Mouse (Mus musculus) ES-E14 (cell line): ENCODE results near the gene Klk9. TPM values are rescaled to one million over a fixed set of nuclear protein-coding genes. Genes with fewer than 3 reads are reported as not detected.
A peak's percentile ranks its signal among the peaks of the same experiment; 100 is the strongest.

Source experiments
- DNase-seq: peaks from one replicate; pipeline ENCODE4 v3.0.0-alpha.2; 2013; ENCODE audit warnings: low read depth, low spot score
- H3K27ac ChIP-seq: 2 replicates; pipeline ENCODE4 v1.5.1; 2012; ENCODE audit warnings: low read depth, mild to moderate bottlenecking, low read length, moderate library complexity, mixed read lengths; ENCODE audit not compliant: poor library complexity, insufficient read depth, severe bottlenecking
- H3K36me3 ChIP-seq: 2 replicates; pipeline ENCODE4 v1.6.1; 2012; ENCODE audit warnings: mild to moderate bottlenecking, low read length, moderate library complexity, mixed read lengths; ENCODE audit not compliant: control insufficient read depth, poor library complexity, insufficient read depth, severe bottlenecking
- H3K4me1 ChIP-seq, 2 experiments: fragments of 150-350 bp in 1 of 2; sonication (generic) in 1 of 2; 2 replicates each; pipeline ENCODE4 v1.6.1; 2012; ENCODE audit warnings: low read length in 2 of 2, mild to moderate bottlenecking in 1 of 2, mixed read lengths in 1 of 2; ENCODE audit not compliant: control insufficient read depth in 2 of 2, insufficient read depth in 2 of 2, poor library complexity in 1 of 2
- H3K4me3 ChIP-seq, 2 experiments: fragments of 150-350 bp in 1 of 2; sonication (generic) in 1 of 2; 2 replicates each; pipeline ENCODE4 v1.5.1; 2012; ENCODE audit warnings: low read length in 2 of 2, low read depth in 1 of 2, mild to moderate bottlenecking in 1 of 2, mixed read lengths in 1 of 2; ENCODE audit not compliant: insufficient read depth in 1 of 2, poor library complexity in 1 of 2, severe bottlenecking in 1 of 2
- H3K9ac ChIP-seq: 2 replicates; pipeline ENCODE4 v1.6.1; 2012; ENCODE audit warnings: low read depth, mild to moderate bottlenecking, low read length, mixed read lengths; ENCODE audit not compliant: poor library complexity, insufficient read depth, severe bottlenecking
- H3K9me3 ChIP-seq: fragments of 150-350 bp; sonication (generic); 2 replicates; pipeline ENCODE4 v1.6.1; 2012; ENCODE audit warnings: low read depth, mild to moderate bottlenecking, low read length; ENCODE audit not compliant: control insufficient read depth, insufficient read depth
- CHD2 ChIP-seq: IDR thresholded peaks from 2 replicates; pipeline ENCODE4 v1.6.1; 2014; ENCODE audit warnings: mild to moderate bottlenecking, low read depth, low read length, inconsistent platforms
- HCFC1 ChIP-seq: IDR thresholded peaks from 2 replicates; pipeline ENCODE4 v1.6.1; 2012; ENCODE audit warnings: low read length, inconsistent platforms, borderline replicate concordance; ENCODE audit not compliant: insufficient read depth
- MAFK ChIP-seq: IDR thresholded peaks from 2 replicates; pipeline ENCODE4 v1.6.1; 2014; ENCODE audit warnings: mild to moderate bottlenecking, low read depth, low read length, inconsistent platforms; ENCODE audit not compliant: insufficient read depth
- ZC3H11A ChIP-seq: IDR thresholded peaks from 2 replicates; pipeline ENCODE4 v1.6.1; 2012; ENCODE audit warnings: low read depth, mild to moderate bottlenecking, inconsistent platforms, low read length, borderline replicate concordance
- ZNF384 ChIP-seq: IDR thresholded peaks from 2 replicates; pipeline ENCODE4 v1.6.1; 2012; ENCODE audit warnings: low read depth, low read length, inconsistent platforms
- in situ Hi-C, 2 experiments: fragments of 600-800 bp; cut with MboI; formaldehyde crosslinking; loops; one replicate each; pipeline ENCODE4 v1.15.1; 2025; ENCODE audit warnings: low sequenced_read_pairs in 2 of 2, inconsistent platforms in 1 of 2; ENCODE audit not compliant: unreplicated experiment in 2 of 2
- total RNA-seq: library from RNA; depleted of rRNA; stranded (reverse); fragments of 300-350 nt; gene quantifications from 2 replicates; pipeline ENCODE4 v1.2.3, GENCODE M21; 2012

The Klk9 gene
- total RNA-seq, 1 experiment: 0.13 TPM

DNA sequence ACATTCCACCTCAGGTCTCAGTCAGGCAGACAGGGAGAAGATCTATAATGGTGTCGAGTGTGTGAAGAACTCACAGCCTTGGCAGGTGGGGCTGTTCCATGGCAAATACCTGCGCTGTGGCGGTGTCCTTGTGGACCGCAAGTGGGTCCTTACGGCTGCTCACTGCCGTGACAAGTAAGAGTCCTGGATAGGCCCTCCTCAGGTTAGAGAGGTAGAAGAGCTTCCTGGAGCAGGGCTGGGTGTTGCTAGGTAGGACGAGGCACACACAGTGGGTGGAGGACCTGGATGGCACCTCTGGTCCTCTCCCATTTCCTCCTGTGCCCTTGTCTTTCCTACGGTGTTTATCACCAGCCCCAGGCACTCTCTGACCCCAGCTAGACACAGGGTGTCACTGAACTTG lies 22.1 kb upstream of the Klk9 start:
- Histone ChIP-seq H3K4me1 (peaks cover 0 to 5% of the 10 kb centered on the region in 2 experiments; a peak in 2 of 4 replicates), H3K27ac (no peak overlapping the region), H3K36me3 (no peaks in the 10 kb centered on the region), H3K4me3 (no peak overlapping the region), H3K9ac (no peak overlapping the region), H3K9me3 (no peaks in the 10 kb centered on the region)
- TF ChIP-seq MAFK: no peak
- no peak for TF ChIP-seq HCFC1
- no peak for TF ChIP-seq ZNF384
- no peak for TF ChIP-seq ZC3H11A
- in situ Hi-C loops: no loop called here
- DNase-seq: no peak

DNA sequence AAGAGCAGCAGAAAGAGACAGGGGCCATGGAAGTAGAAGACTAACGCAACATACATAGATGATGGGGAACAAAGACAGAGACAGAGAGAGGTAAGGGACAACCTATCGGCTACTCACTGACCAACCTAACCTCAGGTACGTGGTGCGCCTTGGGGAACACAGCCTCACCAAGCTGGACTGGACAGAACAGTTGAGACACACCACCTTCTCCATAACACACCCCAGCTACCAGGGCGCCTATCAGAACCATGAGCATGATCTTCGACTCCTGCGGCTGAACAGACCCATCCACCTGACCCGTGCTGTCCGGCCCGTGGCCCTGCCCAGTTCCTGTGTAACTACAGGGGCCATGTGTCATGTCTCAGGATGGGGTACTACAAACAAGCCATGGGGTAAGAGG lies 21.0 kb upstream of the Klk9 start:
- Histone ChIP-seq H3K27ac (no peak overlapping the region), H3K9ac (no peak overlapping the region), H3K4me3 (no peak overlapping the region), H3K4me1 (peaks cover 0 to 14% of the 10 kb centered on the region in 2 experiments; a peak in 3 of 4 replicates), H3K9me3 (no peaks in the 10 kb centered on the region), H3K36me3 (no peaks in the 10 kb centered on the region)
- no peak for DNase-seq
- in situ Hi-C loops: no loop called here
- no peak for TF ChIP-seq ZNF384
- no peak for TF ChIP-seq MAFK
- no peak for TF ChIP-seq HCFC1
- no peak for TF ChIP-seq ZC3H11A
- TF ChIP-seq CHD2: no peak

DNA sequence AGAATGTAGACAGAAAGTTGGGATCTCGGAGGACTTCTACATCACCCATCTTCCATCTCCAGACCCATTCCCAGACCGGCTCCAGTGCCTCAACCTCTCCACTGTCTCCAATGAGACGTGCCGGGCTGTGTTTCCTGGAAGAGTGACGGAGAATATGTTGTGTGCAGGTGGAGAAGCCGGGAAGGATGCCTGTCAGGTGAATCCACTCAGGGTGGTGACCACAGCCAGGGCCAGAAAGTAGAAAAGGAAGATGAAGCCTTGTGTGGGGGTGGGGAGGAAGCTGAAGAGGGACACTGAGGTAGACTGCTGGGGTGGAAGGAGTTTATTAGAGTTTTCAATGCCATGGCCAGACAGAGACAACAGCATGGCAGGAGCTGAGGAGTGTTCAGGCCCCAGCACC lies 19.8 kb upstream of the Klk9 start:
- no peak for DNase-seq
- Histone ChIP-seq H3K9ac (no peak overlapping the region), H3K9me3 (no peaks in the 10 kb centered on the region), H3K4me1 (peaks cover 0 to 22% of the 10 kb centered on the region in 2 experiments; a peak in 3 of 4 replicates), H3K4me3 (no peak overlapping the region), H3K36me3 (no peaks in the 10 kb centered on the region), H3K27ac (no peak overlapping the region)
- in situ Hi-C loops: no loop called here
- TF ChIP-seq ZC3H11A (no peak), HCFC1 (no peak), MAFK (no peak), ZNF384 (no peak), CHD2 (no peak)

DNA sequence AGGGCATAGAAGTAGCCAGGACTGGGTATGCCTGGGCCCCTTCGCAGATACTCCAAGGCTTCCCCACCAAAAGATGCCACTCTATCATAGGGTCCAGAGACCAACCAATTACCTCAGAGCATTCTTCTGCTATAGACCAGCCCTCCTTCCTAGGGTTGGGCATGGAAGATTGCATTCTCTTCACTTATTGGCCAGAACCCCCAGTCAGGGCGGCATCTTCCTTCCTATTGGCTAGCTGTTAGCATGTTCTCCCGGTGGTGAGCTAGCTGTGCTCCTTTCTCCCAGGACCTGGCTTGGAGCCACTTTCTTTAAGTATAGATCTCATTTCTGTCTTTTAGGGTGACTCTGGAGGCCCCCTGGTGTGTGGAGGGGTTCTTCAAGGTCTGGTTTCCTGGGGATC lies 18.8 kb upstream of the Klk9 start:
- no peak for DNase-seq
- TF ChIP-seq CHD2 (no peak), ZNF384 (no peak), MAFK (no peak), ZC3H11A (no peak), HCFC1 (no peak)
- H3K9me3 ChIP-seq: no peaks in the 10 kb centered on the region
- no peak overlapping the region for H3K9ac ChIP-seq
- in situ Hi-C loops: no loop called here
- peaks cover 0 to 22% of the 10 kb centered on the region in 2 experiments; a peak in 3 of 4 replicates for H3K4me1 ChIP-seq
- no peak overlapping the region for H3K4me3 ChIP-seq
- H3K36me3 ChIP-seq: no peaks in the 10 kb centered on the region
- H3K27ac ChIP-seq: no peak overlapping the region

DNA sequence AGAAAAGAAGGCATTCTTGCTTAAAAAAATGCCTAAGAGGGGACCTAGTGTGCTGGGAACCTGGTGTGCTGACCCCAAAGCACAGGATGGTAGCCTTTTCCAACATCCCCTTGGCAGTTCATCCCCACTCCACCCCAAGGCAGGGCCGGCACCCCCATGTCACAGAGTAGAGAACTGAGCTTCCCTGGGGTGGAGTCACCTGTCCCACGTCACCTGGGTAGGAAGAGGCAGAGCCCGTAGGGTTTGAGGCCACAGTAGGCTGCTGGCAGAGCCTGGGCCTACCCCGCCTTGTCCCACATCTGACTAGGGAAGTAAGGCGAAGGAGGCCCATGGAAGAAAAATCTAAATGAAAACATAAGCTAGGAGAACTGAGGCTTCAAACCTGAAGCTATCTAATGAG lies 17.3 kb upstream of the Klk9 start, which contains the start of gene Klk11:
TSS of gene Klk11 (plus strand) at position 241 of the 400 bp plus-strand sequence.
- no peaks in the 10 kb centered on the region for H3K36me3 ChIP-seq
- H3K4me1 ChIP-seq: peaks cover 0 to 20% of the 10 kb centered on the region in 2 experiments; a peak in 3 of 4 replicates
- in situ Hi-C loops: no loop called here
- no peak within 1 kb of the TSS for H3K27ac ChIP-seq
- DNase-seq: no peak
- TF ChIP-seq MAFK: no peak
- TF ChIP-seq ZC3H11A: no peak
- TF ChIP-seq ZNF384: no peak
- TF ChIP-seq HCFC1: no peak
- TF ChIP-seq CHD2: no peak
- no peaks in the 10 kb centered on the region for H3K9me3 ChIP-seq
- peak within 1 kb of the TSS; percentile 55; the same call in 1 of the 2 replicates for H3K9ac ChIP-seq
- H3K4me3 ChIP-seq: no peak within 1 kb of the TSS
